Mouse (Mus musculus) retina, embryonic 14.5 days (tissue): Measurements from ENCODE around the gene Tgfbrap1.
A peak's percentile ranks its signal among the peaks of the same experiment; 100 is the strongest.
"Not testable (repeated sequence)": the region's sequence is repeated elsewhere in the genome, so short reads cannot be mapped to it uniquely, and the experiment has no call there.

Experiments
- DNase-seq: peaks from one replicate; pipeline ENCODE4 v3.0.0-alpha.2; 2015; ENCODE audit warnings: low spot score

Gene Tgfbrap1

GRCm38 (mm10) chr1:43015153-43015685 is 83.2 kb downstream of the Tgfbrap1 start:
- DNase-seq, result not testable (repeated sequence)

GRCm38 (mm10) chr1:43010461-43010860 is 88.0 kb downstream of the Tgfbrap1 start:
- no peak for DNase-seq

GRCm38 (mm10) chr1:43006524-43006923 is 91.9 kb downstream of the Tgfbrap1 start:
- no peak for DNase-seq

- peak; percentile 70 for DNase-seq
These were observed 92.4 kb downstream of the Tgfbrap1 start for GRCm38 (mm10) chr1:43006051-43006514.
